Mouse (Mus musculus) urinary bladder, postnatal 4 days (tissue): ENCODE data around the gene Gm20388.
"Not testable (repeated sequence)": the region's sequence is repeated elsewhere in the genome, so short reads cannot be mapped to it uniquely, and the experiment has no call there.

ENCODE experiments used
- DNase-seq, 2 experiments: peaks; one replicate each; pipeline ENCODE4 v3.0.0; 2021 to 2022; ENCODE audit warnings: low spot score in 2 of 2

Gm20388 gene

GRCm38 (mm10) chr8:121290547-121290946 lies 1379.9 kb downstream of the Gm20388 start:
- DNase-seq, result no peak

- no peak for DNase-seq
Measured at GRCm38 (mm10) chr8:121293418-121293817, 1382.8 kb downstream of the Gm20388 start.

- DNase-seq, result no peak
Measured at GRCm38 (mm10) chr8:121294234-121295108, 1383.8 kb downstream of the Gm20388 start.

GRCm38 (mm10) chr8:121296082-121296481 lies 1385.4 kb downstream of the Gm20388 start:
- no peak for DNase-seq

- no peak for DNase-seq
Measured at GRCm38 (mm10) chr8:121296597-121296996, 1386.0 kb downstream of the Gm20388 start.

- no peak for DNase-seq
Measured at GRCm38 (mm10) chr8:121297299-121297698, 1386.7 kb downstream of the Gm20388 start.

- DNase-seq, result no peak
Measured at GRCm38 (mm10) chr8:121300066-121300465, 1389.4 kb downstream of the Gm20388 start.

- DNase-seq, result peak in 1 of 2 experiments; percentile 50
Measured at GRCm38 (mm10) chr8:121300501-121301411, 1390.1 kb downstream of the Gm20388 start.

- DNase-seq, result no peak
Measured at GRCm38 (mm10) chr8:121301431-121301830, 1390.8 kb downstream of the Gm20388 start.

GRCm38 (mm10) chr8:121301978-121302649 lies 1391.5 kb downstream of the Gm20388 start:
- no peak for DNase-seq

GRCm38 (mm10) chr8:121307723-121308122 lies 1397.1 kb downstream of the Gm20388 start:
- DNase-seq, result no peak

GRCm38 (mm10) chr8:121310976-121311819 lies 1400.6 kb downstream of the Gm20388 start:
- no peak for DNase-seq

GRCm38 (mm10) chr8:121313458-121313857 lies 1402.8 kb downstream of the Gm20388 start:
- DNase-seq, result no peak

GRCm38 (mm10) chr8:121314036-121314435 lies 1403.4 kb downstream of the Gm20388 start:
- no peak for DNase-seq

- DNase-seq, result no peak
Measured at GRCm38 (mm10) chr8:121315569-121315968, 1404.9 kb downstream of the Gm20388 start.

- no peak for DNase-seq
Measured at GRCm38 (mm10) chr8:121316009-121316408, 1405.4 kb downstream of the Gm20388 start.

GRCm38 (mm10) chr8:121318756-121319155 lies 1408.1 kb downstream of the Gm20388 start:
- DNase-seq, result not testable (repeated sequence)

GRCm38 (mm10) chr8:121319491-121319890 lies 1408.8 kb downstream of the Gm20388 start:
- no peak for DNase-seq

GRCm38 (mm10) chr8:121326164-121326910 lies 1415.7 kb downstream of the Gm20388 start:
- DNase-seq, result no peak

GRCm38 (mm10) chr8:121332436-121332835 lies 1421.8 kb downstream of the Gm20388 start:
- peak in 1 of 2 experiments; percentile 39 for DNase-seq
